Mouse (Mus musculus): ENCODE data around the gene Tenm2. TPM values are rescaled to one million over a fixed set of nuclear protein-coding genes. Genes with fewer than 3 reads are reported as not detected.
A peak's percentile ranks its signal among the peaks of the same experiment; 100 is the strongest.

The Tenm2 gene
- polyA plus RNA-seq, 1 experiment from 2014 or later: 30.2 TPM

DNA sequence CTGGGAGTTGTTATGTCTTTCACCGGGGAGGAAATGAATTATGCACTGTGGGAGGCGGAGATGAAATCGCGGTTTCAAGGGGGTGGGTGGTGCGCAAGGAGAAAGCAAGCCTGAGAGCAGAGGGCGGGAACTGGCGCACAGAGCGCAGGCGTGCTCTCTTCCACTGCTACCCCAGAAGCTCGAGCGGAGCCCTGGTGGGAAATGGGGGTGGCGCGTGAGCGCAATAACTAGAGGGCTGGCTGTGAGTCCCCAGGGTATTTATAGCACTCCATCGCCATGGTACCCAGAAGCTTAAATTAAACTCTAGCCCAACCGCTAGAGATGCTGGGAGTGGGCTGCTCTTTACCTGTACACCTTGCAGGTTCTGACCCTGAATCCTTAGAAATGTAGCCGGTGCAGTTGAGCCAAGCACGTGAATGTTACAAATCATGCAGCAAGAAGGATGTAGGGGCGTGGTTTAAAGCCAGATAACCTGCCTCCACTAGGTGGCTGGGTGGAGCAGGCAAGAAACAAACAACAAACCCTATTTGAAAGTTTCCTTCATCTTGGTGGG lies 1249.8 kb downstream of the Tenm2 start:
- no peaks in the 10 kb centered on the region; the same call in 1 of the 2 replicates for H3K27me3 ChIP-seq (ENCODE audit: control insufficient read depth, insufficient read depth, low read length)
- H3K9ac ChIP-seq: peak overlapping the region; percentile 59
- H3K9me3 ChIP-seq (ENCODE audit: control insufficient read depth, low read length): no peaks in the 10 kb centered on the region
- H3K4me3 ChIP-seq (replicated peaks; ENCODE audit: low read length): peak overlapping the region; percentile 23
- H3K4me2 ChIP-seq (replicated peaks): peak overlapping the region; percentile 54
- H3K27ac ChIP-seq: peak overlapping the region; percentile 53; the same call in 1 of the 2 replicates
- no peaks in the 10 kb centered on the region for H3K36me3 ChIP-seq (replicated peaks; ENCODE audit: control insufficient read depth, insufficient read depth)
- peak; percentile 83 for ATAC-seq (ENCODE audit: low FRiP score)
- H3K4me1 ChIP-seq (replicated peaks; ENCODE audit: control insufficient read depth, insufficient read depth, low read length): peaks cover 6% of the 10 kb centered on the region
- peak; percentile 38 for DNase-seq (ENCODE audit: low spot score)
- WGBS: under 1% methylated on average over 19 of the region's 19 CpGs

DNA sequence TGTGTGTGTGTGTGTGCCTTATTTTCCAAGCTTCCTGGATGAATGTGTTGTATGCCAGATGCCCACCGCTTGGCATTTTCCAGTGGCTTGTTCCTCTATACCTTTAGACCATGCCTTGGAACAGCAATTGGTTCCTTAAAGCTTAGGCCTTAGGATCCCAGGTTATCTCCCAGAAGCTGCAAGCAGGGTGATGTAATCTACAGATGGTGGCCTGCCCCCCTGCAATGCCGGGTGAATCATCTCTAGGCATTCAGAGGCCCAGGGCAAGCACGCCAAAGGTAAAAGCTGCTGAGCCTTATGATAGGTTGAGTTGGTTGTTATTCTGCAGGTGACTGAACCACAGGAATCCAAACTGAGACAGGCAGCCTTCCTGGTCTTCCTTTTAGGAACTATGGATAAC lies 1253.0 kb downstream of the Tenm2 start:
- no peak overlapping the region for H3K4me3 ChIP-seq (replicated peaks; ENCODE audit: low read length)
- 92% methylated on average over 3 of the region's 3 CpGs for WGBS
- no peaks in the 10 kb centered on the region for H3K9me3 ChIP-seq (ENCODE audit: control insufficient read depth, low read length)
- peaks cover 23% of the 10 kb centered on the region for H3K4me1 ChIP-seq (replicated peaks; ENCODE audit: control insufficient read depth, insufficient read depth, low read length)
- no peak overlapping the region for H3K27ac ChIP-seq
- no peaks in the 10 kb centered on the region; the same call in 1 of the 2 replicates for H3K27me3 ChIP-seq (ENCODE audit: control insufficient read depth, insufficient read depth, low read length)
- no peak for ATAC-seq (ENCODE audit: low FRiP score)
- H3K36me3 ChIP-seq (replicated peaks; ENCODE audit: control insufficient read depth, insufficient read depth): no peaks in the 10 kb centered on the region
- H3K9ac ChIP-seq: no peak overlapping the region
- no peak for DNase-seq (ENCODE audit: low spot score)
- H3K4me2 ChIP-seq (replicated peaks): no peak overlapping the region

DNA sequence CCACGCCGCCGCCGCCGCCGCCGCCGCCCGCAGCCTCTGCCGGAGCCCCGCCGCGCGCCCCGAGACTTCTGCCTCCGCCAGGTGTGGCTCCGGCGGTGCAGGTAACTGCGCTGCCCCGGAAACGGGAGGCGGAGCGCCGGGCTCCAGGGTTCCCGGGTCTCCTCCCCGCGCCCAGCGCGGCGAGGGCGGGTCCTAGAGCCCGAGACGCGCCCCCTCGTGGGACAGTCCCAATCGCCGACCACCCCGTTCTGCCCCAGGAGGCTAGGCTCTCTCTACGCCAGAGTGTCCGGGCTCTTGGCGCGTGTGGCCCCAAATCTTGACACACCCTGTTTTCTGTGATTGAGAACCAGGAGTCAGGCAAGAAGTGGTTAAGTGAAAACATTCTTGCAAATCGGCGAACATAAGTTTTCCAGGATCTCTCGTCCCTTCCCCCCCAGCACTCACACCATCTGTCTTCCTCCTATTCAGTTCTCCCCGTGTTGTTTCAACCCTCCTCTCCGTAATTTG lies 1255.3 kb downstream of the Tenm2 start, which contains the start of gene Wwc1:
Gene Wwc1, minus strand, starts transcription at position 117 of the 507 bp plus-strand sequence.
- ATAC-seq (ENCODE audit: low FRiP score): peak; percentile 70
- Histone ChIP-seq H3K4me3 (replicated peaks; ENCODE audit: low read length) (peak within 1 kb of the TSS; percentile 78), H3K27me3 (ENCODE audit: control insufficient read depth, insufficient read depth, low read length) (no peaks in the 10 kb centered on the region; the same call in 1 of the 2 replicates), H3K4me1 (replicated peaks; ENCODE audit: control insufficient read depth, insufficient read depth, low read length) (peaks cover 23% of the 10 kb centered on the region), H3K27ac (peak within 1 kb of the TSS; percentile 70), H3K9me3 (ENCODE audit: control insufficient read depth, low read length) (no peaks in the 10 kb centered on the region), H3K36me3 (replicated peaks; ENCODE audit: control insufficient read depth, insufficient read depth) (no peaks in the 10 kb centered on the region), H3K4me2 (replicated peaks) (peak within 1 kb of the TSS; percentile 68), H3K9ac (peak within 1 kb of the TSS; percentile 73)
- peak; percentile 65 for DNase-seq (ENCODE audit: low spot score)
- WGBS: under 1% methylated on average over 34 of the region's 47 CpGs

DNA sequence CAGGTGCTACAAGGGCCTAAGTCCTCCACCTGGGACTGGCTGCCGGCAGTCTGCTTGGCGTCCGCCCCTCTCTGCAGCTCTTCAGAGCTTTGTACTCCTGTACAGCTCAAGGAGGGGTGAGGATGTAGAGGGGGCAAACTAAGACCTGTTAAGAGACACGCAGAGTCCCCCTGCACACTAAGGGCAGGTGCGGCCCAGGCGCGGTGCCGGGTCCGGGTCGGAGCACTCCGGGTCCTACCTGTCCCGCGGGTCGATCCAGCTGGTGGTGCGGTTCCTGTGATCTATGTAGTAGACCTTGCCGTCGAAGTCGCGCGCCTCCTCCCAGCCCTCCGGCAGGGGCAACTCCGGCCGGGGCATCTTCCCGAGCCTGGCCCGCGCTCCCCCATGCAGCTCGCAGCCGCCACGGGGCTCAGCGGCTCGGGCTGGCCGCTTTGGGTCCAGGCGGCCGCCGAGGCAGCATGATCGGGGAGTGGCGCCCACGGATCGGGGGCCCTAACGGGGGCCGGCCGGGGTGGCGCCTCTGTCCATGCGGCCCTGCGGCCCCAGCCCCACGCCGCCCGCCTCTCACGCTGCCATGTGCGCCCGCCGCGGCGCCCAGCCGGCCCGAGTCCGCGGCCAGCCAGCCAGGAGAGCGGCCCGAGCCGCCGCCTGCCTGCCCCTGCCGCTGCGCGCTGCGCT lies 1255.9 kb downstream of the Tenm2 start:
- Histone ChIP-seq H3K4me3 (replicated peaks; ENCODE audit: low read length) (peak overlapping the region; percentile 78), H3K4me1 (replicated peaks; ENCODE audit: control insufficient read depth, insufficient read depth, low read length) (peaks cover 23% of the 10 kb centered on the region), H3K9ac (peak overlapping the region; percentile 73), H3K27ac (peak overlapping the region; percentile 70), H3K27me3 (ENCODE audit: control insufficient read depth, insufficient read depth, low read length) (no peaks in the 10 kb centered on the region; the same call in 1 of the 2 replicates), H3K4me2 (replicated peaks) (peak overlapping the region; percentile 68), H3K9me3 (ENCODE audit: control insufficient read depth, low read length) (no peaks in the 10 kb centered on the region), H3K36me3 (replicated peaks; ENCODE audit: control insufficient read depth, insufficient read depth) (no peaks in the 10 kb centered on the region)
- WGBS: 0% methylated on average over 55 of the region's 66 CpGs
- ATAC-seq (ENCODE audit: low FRiP score) (peak; percentile 54), DNase-seq (ENCODE audit: low spot score) (no peak)

DNA sequence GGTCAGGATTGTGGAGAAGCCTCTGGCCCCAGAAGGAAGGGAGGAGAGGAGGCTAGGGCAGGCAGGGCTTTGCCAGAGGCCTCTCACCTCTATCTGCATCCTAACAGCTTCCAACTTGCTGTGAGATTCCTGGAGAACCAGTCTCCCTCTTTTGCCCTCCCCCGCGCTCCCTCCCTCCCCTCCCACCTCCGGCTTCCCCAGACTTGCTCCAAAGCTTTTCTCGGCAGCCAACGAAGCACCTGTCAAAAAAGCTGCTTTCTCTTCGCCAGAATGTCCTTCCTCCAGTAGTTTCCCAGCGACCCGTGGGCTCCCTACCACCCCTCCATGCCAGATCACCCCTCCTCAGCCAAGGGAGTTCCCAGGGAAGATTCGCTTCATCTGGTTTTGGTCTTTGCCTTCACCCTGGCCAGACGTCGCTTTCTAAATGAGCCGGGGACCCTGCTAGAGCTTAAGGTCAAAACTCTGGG lies 1256.5 kb downstream of the Tenm2 start:
- 0% methylated on average over 11 of the region's 12 CpGs for WGBS
- H3K4me3 ChIP-seq (replicated peaks; ENCODE audit: low read length): peak overlapping the region; percentile 78
- H3K4me1 ChIP-seq (replicated peaks; ENCODE audit: control insufficient read depth, insufficient read depth, low read length): peaks cover 23% of the 10 kb centered on the region
- peak overlapping the region; percentile 68 for H3K4me2 ChIP-seq (replicated peaks)
- H3K9me3 ChIP-seq (ENCODE audit: control insufficient read depth, low read length): no peaks in the 10 kb centered on the region
- peak overlapping the region; percentile 70; the same call in 1 of the 2 replicates for H3K27ac ChIP-seq
- H3K27me3 ChIP-seq (ENCODE audit: control insufficient read depth, insufficient read depth, low read length): no peaks in the 10 kb centered on the region; the same call in 1 of the 2 replicates
- ATAC-seq (ENCODE audit: low FRiP score) (no peak; the same call in 1 of the 2 replicates), DNase-seq (ENCODE audit: low spot score) (no peak)
- H3K9ac ChIP-seq: peak overlapping the region; percentile 73
- no peaks in the 10 kb centered on the region for H3K36me3 ChIP-seq (replicated peaks; ENCODE audit: control insufficient read depth, insufficient read depth)

DNA sequence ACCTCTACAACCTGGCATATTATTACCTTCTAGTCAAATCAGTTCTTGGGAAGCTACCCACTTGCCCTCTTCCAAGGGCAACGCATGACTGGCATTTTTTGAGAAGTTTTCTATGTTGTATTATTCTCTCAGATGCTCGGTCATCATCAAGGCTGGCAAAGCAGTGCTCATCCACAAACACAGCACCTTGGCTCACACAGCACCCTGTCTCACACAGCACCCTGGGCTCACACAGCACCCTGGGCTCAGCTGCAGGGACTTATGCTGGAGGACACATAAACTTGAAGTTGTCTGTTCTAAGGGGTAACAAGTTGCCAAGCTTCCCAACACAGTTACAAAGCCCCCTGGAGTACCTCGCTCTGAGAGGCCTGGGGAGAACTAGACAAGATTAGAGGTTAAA lies 1258.0 kb downstream of the Tenm2 start:
- Histone ChIP-seq H3K4me3 (replicated peaks; ENCODE audit: low read length) (peak overlapping the region; percentile 13; the same call in 1 of the 2 replicates), H3K9me3 (ENCODE audit: control insufficient read depth, low read length) (no peaks in the 10 kb centered on the region), H3K27me3 (ENCODE audit: control insufficient read depth, insufficient read depth, low read length) (no peaks in the 10 kb centered on the region; the same call in 1 of the 2 replicates), H3K4me2 (replicated peaks) (peak overlapping the region; percentile 68), H3K9ac (no peak overlapping the region), H3K27ac (peak overlapping the region; percentile 62; the same call in 1 of the 2 replicates), H3K36me3 (replicated peaks; ENCODE audit: control insufficient read depth, insufficient read depth) (no peaks in the 10 kb centered on the region), H3K4me1 (replicated peaks; ENCODE audit: control insufficient read depth, insufficient read depth, low read length) (peaks cover 31% of the 10 kb centered on the region)
- no peak for ATAC-seq (ENCODE audit: low FRiP score)
- DNase-seq (ENCODE audit: low spot score): no peak
- WGBS: 80% methylated on average over 3 of the region's 3 CpGs

DNA sequence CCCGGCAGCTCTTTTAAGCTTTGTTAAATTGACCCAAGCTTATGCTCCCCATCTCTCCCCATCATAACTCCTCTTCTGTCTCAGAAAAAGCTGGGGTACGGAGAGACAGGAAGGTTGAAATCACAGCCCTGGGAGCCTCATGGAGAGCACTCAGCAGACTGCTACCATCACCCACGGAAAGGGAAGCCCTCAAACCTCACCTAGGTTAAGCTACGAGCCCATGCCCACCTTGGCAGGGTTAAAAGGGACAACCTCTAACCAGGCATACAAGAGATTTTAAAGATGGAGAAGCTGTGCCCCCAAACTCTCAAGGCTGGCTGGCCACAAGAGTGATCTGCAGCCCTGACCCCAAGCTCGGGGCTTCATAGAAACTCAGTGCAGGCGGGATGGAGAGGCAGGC lies 1258.7 kb downstream of the Tenm2 start:
- peak overlapping the region; percentile 13; the same call in 1 of the 2 replicates for H3K4me3 ChIP-seq (replicated peaks; ENCODE audit: low read length)
- peak overlapping the region; percentile 40 for H3K9ac ChIP-seq
- H3K4me1 ChIP-seq (replicated peaks; ENCODE audit: control insufficient read depth, insufficient read depth, low read length): peaks cover 38% of the 10 kb centered on the region
- H3K27ac ChIP-seq: peak overlapping the region; percentile 62; the same call in 1 of the 2 replicates
- no peaks in the 10 kb centered on the region for H3K9me3 ChIP-seq (ENCODE audit: control insufficient read depth, low read length)
- peak overlapping the region; percentile 68 for H3K4me2 ChIP-seq (replicated peaks)
- WGBS: 39% methylated on average over 6 of the region's 6 CpGs
- no peaks in the 10 kb centered on the region for H3K36me3 ChIP-seq (replicated peaks; ENCODE audit: control insufficient read depth, insufficient read depth)
- DNase-seq (ENCODE audit: low spot score) (no peak), ATAC-seq (ENCODE audit: low FRiP score) (no peak)
- H3K27me3 ChIP-seq (ENCODE audit: control insufficient read depth, insufficient read depth, low read length): no peaks in the 10 kb centered on the region; the same call in 1 of the 2 replicates

- H3K9me3 ChIP-seq (ENCODE audit: control insufficient read depth, low read length): no peaks in the 10 kb centered on the region
- no peaks in the 10 kb centered on the region for H3K27me3 ChIP-seq (ENCODE audit: control insufficient read depth, insufficient read depth, low read length)
- H3K4me2 ChIP-seq (replicated peaks): peak overlapping the region; percentile 16; the same call in 1 of the 2 replicates
- DNase-seq (ENCODE audit: low spot score) (peak; percentile 63), ATAC-seq (ENCODE audit: low FRiP score) (peak; percentile 75)
- H3K27ac ChIP-seq: 0 out of 2 replicates have a peak overlapping the region, but pooled peaks have one; percentile 2
- H3K36me3 ChIP-seq (replicated peaks; ENCODE audit: control insufficient read depth, insufficient read depth): no peaks in the 10 kb centered on the region
- no peak overlapping the region for H3K4me3 ChIP-seq (replicated peaks; ENCODE audit: low read length)
- H3K4me1 ChIP-seq (replicated peaks; ENCODE audit: control insufficient read depth, insufficient read depth, low read length): peaks cover 39% of the 10 kb centered on the region
- WGBS: 14% methylated on average over 6 of the region's 6 CpGs
- no peak overlapping the region for H3K9ac ChIP-seq
These were observed 1259.3 kb downstream of the Tenm2 start for GRCm38 (mm10) chr11:35976482-35976881.
